Mouse (Mus musculus): Measurements from ENCODE around the gene 0610010K14Rik.

0610010K14Rik gene

GRCm38 (mm10) chr11:70214191-70214855 lies 23.4 kb downstream of the 0610010K14Rik start:
- no peak for DNase-seq

GRCm38 (mm10) chr11:70213736-70214135 lies 24.0 kb downstream of the 0610010K14Rik start:
- no peak for DNase-seq

GRCm38 (mm10) chr11:70212896-70213295 lies 24.8 kb downstream of the 0610010K14Rik start:
- peak; percentile 80 for DNase-seq

GRCm38 (mm10) chr11:70212423-70212822 lies 25.3 kb downstream of the 0610010K14Rik start, which contains the start of gene Slc16a11:
Gene Slc16a11, plus strand, starts transcription at chr11:70212752.
- DNase-seq = no peak

GRCm38 (mm10) chr11:70211972-70212371 lies 25.7 kb downstream of the 0610010K14Rik start:
- no peak for DNase-seq

- DNase-seq = no peak
These were observed 27.0 kb downstream of the 0610010K14Rik start for GRCm38 (mm10) chr11:70210681-70211080.

- no peak for DNase-seq
These were observed 28.8 kb downstream of the 0610010K14Rik start for GRCm38 (mm10) chr11:70208778-70209388.

- no peak for DNase-seq
These were observed 30.4 kb downstream of the 0610010K14Rik start for GRCm38 (mm10) chr11:70207283-70207682.

- DNase-seq = no peak
These were observed 30.9 kb downstream of the 0610010K14Rik start for GRCm38 (mm10) chr11:70206801-70207200.

- DNase-seq = peak; percentile 93
These were observed 36.0 kb downstream of the 0610010K14Rik start for GRCm38 (mm10) chr11:70201691-70202090.

GRCm38 (mm10) chr11:70200036-70200608 lies 37.6 kb downstream of the 0610010K14Rik start:
- DNase-seq = no peak

GRCm38 (mm10) chr11:70199107-70199506 lies 38.6 kb downstream of the 0610010K14Rik start:
- DNase-seq = no peak

GRCm38 (mm10) chr11:70198332-70198731 lies 39.4 kb downstream of the 0610010K14Rik start:
- no peak for DNase-seq

- peak; percentile 52 for DNase-seq
These were observed 44.1 kb downstream of the 0610010K14Rik start for GRCm38 (mm10) chr11:70193354-70194285.

GRCm38 (mm10) chr11:70192157-70192556 lies 45.6 kb downstream of the 0610010K14Rik start:
- DNase-seq = no peak

- no peak for DNase-seq
These were observed 46.5 kb downstream of the 0610010K14Rik start for GRCm38 (mm10) chr11:70191188-70191587.

GRCm38 (mm10) chr11:70189319-70190134 lies 48.2 kb downstream of the 0610010K14Rik start:
- DNase-seq = no peak

Data from lung, postnatal 14 days (tissue).